In genomic region chr7:128672408-128673010, GRCm38 (mm10) we compare ENCODE assay signal across 8 mouse cellular contexts.
DNase-seq lines count a peak whose midpoint lies in the region; ATAC-seq and TF ChIP-seq lines count a peak whose summit lies in the region.

No protein-coding gene starts in this region.

- TF ChIP-seq CTCF in heart, adult 2 months (IDR thresholded peaks at IDR 0.05) = no peak
- no peak for TF ChIP-seq CTCF in liver, postnatal 0 days (IDR thresholded peaks at IDR 0.05; ENCODE audit: low read depth)

- H3K9me3 ChIP-seq in hindbrain, embryonic 12.5 days (replicated peaks) = no peaks in the 10 kb centered on the region
- no peaks in the 10 kb centered on the region for H3K9me3 ChIP-seq in liver, postnatal 0 days (ENCODE audit: low read length)
- no peaks in the 10 kb centered on the region for H3K9me3 ChIP-seq in stomach, embryonic 16.5 days (replicated peaks; ENCODE audit: control insufficient read depth, low read length)

- H3K79me2 ChIP-seq in heart, adult 2 months (replicated peaks; ENCODE audit: control insufficient read depth, insufficient read depth, low read length) = no peaks in the 10 kb centered on the region

- ATAC-seq in hindbrain, embryonic 12.5 days (ENCODE audit: low FRiP score) = peak; percentile 90
- ATAC-seq in liver, postnatal 0 days = peak; percentile 88
- peak; percentile 64; the same call in 1 of the 2 replicates for ATAC-seq in stomach, embryonic 16.5 days (ENCODE audit: insufficient read depth, low FRiP score)

- no peaks in the 10 kb centered on the region for H3K27me3 ChIP-seq in heart, adult 2 months (ENCODE audit: control insufficient read depth, insufficient read depth, low read length)
- H3K27me3 ChIP-seq in hindbrain, embryonic 12.5 days = no peaks in the 10 kb centered on the region
- H3K27me3 ChIP-seq in liver, postnatal 0 days (ENCODE audit: insufficient read depth, low read length) = no peaks in the 10 kb centered on the region
- H3K27me3 ChIP-seq in stomach, embryonic 16.5 days (ENCODE audit: control insufficient read depth, insufficient read depth, low read length) = no peaks in the 10 kb centered on the region

- intact Hi-C loops in heart, adult 2 months (cut with DNase I) = loop anchor here (5.0 kb wide), 1 partner anchor 50 kb away; no protein-coding TSS in a partner anchor
- intact Hi-C loops in heart, postnatal 14 days (cut with DNase I) = no loop called here

- no peaks in the 10 kb centered on the region for H3K36me3 ChIP-seq in heart, adult 2 months (ENCODE audit: control insufficient read depth, insufficient read depth, low read length)
- H3K36me3 ChIP-seq in hindbrain, embryonic 12.5 days = peaks cover 7% of the 10 kb centered on the region
- peaks cover 11% of the 10 kb centered on the region for H3K36me3 ChIP-seq in liver, postnatal 0 days (replicated peaks; ENCODE audit: insufficient read depth, low read length)
- no peaks in the 10 kb centered on the region for H3K36me3 ChIP-seq in stomach, embryonic 16.5 days (ENCODE audit: control insufficient read depth, insufficient read depth, low read length)

- TF ChIP-seq EP300 in heart, adult 2 months (IDR thresholded peaks at IDR 0.05; ENCODE audit: insufficient read depth, low read depth, low read length) = no peak
- peak; percentile 60; the same call in 1 of the 2 replicates for TF ChIP-seq EP300 in liver, postnatal 0 days (IDR thresholded peaks at IDR 0.05; ENCODE audit: low read depth)

- no peaks in the 10 kb centered on the region for H3K4me1 ChIP-seq in heart, adult 2 months (ENCODE audit: control insufficient read depth, insufficient read depth, low read length)
- H3K4me1 ChIP-seq in hindbrain, embryonic 12.5 days = peaks cover 18% of the 10 kb centered on the region
- H3K4me1 ChIP-seq in liver, postnatal 0 days (ENCODE audit: insufficient read depth) = peaks cover 10% of the 10 kb centered on the region; the same call in 1 of the 2 replicates
- peaks cover 9% of the 10 kb centered on the region for H3K4me1 ChIP-seq in stomach, embryonic 16.5 days (ENCODE audit: control insufficient read depth, insufficient read depth, low read length)

- no peak overlapping the region for H3K27ac ChIP-seq in heart, adult 2 months
- peak overlapping the region; percentile 87 for H3K27ac ChIP-seq in hindbrain, embryonic 12.5 days
- H3K27ac ChIP-seq in liver, postnatal 0 days (ENCODE audit: low read depth) = no peak overlapping the region
- H3K27ac ChIP-seq in stomach, embryonic 16.5 days (ENCODE audit: low read length) = no peak overlapping the region

- peak overlapping the region; percentile 40 for H3K4me2 ChIP-seq in hindbrain, embryonic 12.5 days (replicated peaks)
- H3K4me2 ChIP-seq in liver, postnatal 0 days (ENCODE audit: low read depth, low read length) = peak overlapping the region; percentile 42
- H3K4me2 ChIP-seq in stomach, embryonic 16.5 days (ENCODE audit: low read depth, low read length) = peak overlapping the region; percentile 7; the same call in 1 of the 2 replicates

- TF ChIP-seq POLR2A in heart, adult 2 months (IDR thresholded peaks at IDR 0.05; ENCODE audit: insufficient read depth, low read depth, low read length) = no peak

- peak overlapping the region; percentile 14; the same call in 1 of the 2 replicates for H3K4me3 ChIP-seq in heart, adult 2 months
- peak overlapping the region; percentile 7; the same call in 1 of the 2 replicates for H3K4me3 ChIP-seq in hindbrain, embryonic 12.5 days
- no peak overlapping the region for H3K4me3 ChIP-seq in liver, postnatal 0 days (ENCODE audit: low read depth, low read length)
- no peak overlapping the region for H3K4me3 ChIP-seq in stomach, embryonic 16.5 days (replicated peaks; ENCODE audit: low read length)

- no peak for DNase-seq in heart, adult 2 months
- no peak for DNase-seq in heart, postnatal 14 days
- peak; percentile 72 for DNase-seq in adrenal gland, postnatal 10 days
- DNase-seq in embryo, embryonic 9.5 days (ENCODE audit: extremely low spot score) = peak; percentile 39
- peak; percentile 32 for DNase-seq in liver, postnatal 0 days
- no peak for DNase-seq in lung, postnatal 10 days

- no peak overlapping the region for H3K9ac ChIP-seq in heart, adult 2 months (ENCODE audit: low read depth, low read length)
- H3K9ac ChIP-seq in hindbrain, embryonic 12.5 days = 0 out of 2 replicates have a peak overlapping the region, but pooled peaks have one; percentile 23
- H3K9ac ChIP-seq in liver, postnatal 0 days (replicated peaks) = no peak overlapping the region
- no peak overlapping the region for H3K9ac ChIP-seq in stomach, embryonic 16.5 days (ENCODE audit: low read length)

- WGBS in heart, adult 2 months = 24% methylated on average over 15 of the region's 15 CpGs
- WGBS in hindbrain, embryonic 12.5 days = 8% methylated on average over 15 of the region's 15 CpGs
- WGBS in liver, postnatal 0 days (ENCODE audit: insufficient replicate concordance) = 24% methylated on average over 15 of the region's 15 CpGs
- 16% methylated on average over 15 of the region's 15 CpGs for WGBS in stomach, embryonic 16.5 days

Comparison
In these comparisons a context has a peak if more than half of its experiments do, and no peak if none do; other contexts are left out.
1. DNase-seq: peak in adrenal gland, postnatal 10 days (single experiment), embryo, embryonic 9.5 days (single experiment) and liver, postnatal 0 days (single experiment); none in heart, adult 2 months (0 of 2), heart, postnatal 14 days (0 of 2) and lung, postnatal 10 days (single experiment).
2. H3K4me3 ChIP-seq: peak in heart, adult 2 months (single experiment) and hindbrain, embryonic 12.5 days (single experiment); none in liver, postnatal 0 days (single experiment) and stomach, embryonic 16.5 days (single experiment).
3. Peak in every context shown above with its lines, with median percentiles within 50 percentile points of each other: ATAC-seq and H3K4me2 ChIP-seq.